Mouse (Mus musculus) CH12.LX (cell line): ENCODE results near the gene Prr12. TPM values are rescaled to one million over a fixed set of nuclear protein-coding genes. Genes with fewer than 3 reads are reported as not detected.

Experiments
- DNase-seq: peaks from one replicate; pipeline ENCODE4 v3.0.0-alpha.2; 2013; ENCODE audit errors: extremely low read depth
- H3K27ac ChIP-seq: 2 replicates; pipeline ENCODE4 v1.5.1; 2012; ENCODE audit warnings: low read depth, mild to moderate bottlenecking, control low read depth, moderate library complexity; ENCODE audit not compliant: insufficient read depth
- H3K27me3 ChIP-seq: replicated peaks from 2 replicates; pipeline ENCODE3; 2012; ENCODE audit warnings: inconsistent platforms
- H3K36me3 ChIP-seq, 2 experiments: replicated peaks in 1 of 2; 2 replicates each; pipeline versions ENCODE3 to v1.6.1; 2012; ENCODE audit warnings: inconsistent platforms in 1 of 2, low read length in 1 of 2, mild to moderate bottlenecking in 1 of 2, mixed read lengths in 1 of 2, moderate library complexity in 1 of 2; ENCODE audit not compliant: control insufficient read depth in 1 of 2, insufficient read depth in 1 of 2
- H3K4me1 ChIP-seq, 2 experiments: 2 replicates each; pipeline ENCODE4 v1.6.1; 2012; ENCODE audit warnings: inconsistent platforms in 1 of 2, moderate library complexity in 1 of 2; ENCODE audit not compliant: insufficient read depth in 2 of 2, control insufficient read depth in 1 of 2
- H3K4me2 ChIP-seq: 2 replicates; pipeline ENCODE4 v1.6.1; 2012; ENCODE audit warnings: low read depth, mild to moderate bottlenecking, control low read depth; ENCODE audit not compliant: poor library complexity, insufficient read depth, severe bottlenecking
- H3K4me3 ChIP-seq, 3 experiments: fragments of 150-350 bp in 1 of 3; sonication (generic) in 1 of 3; replicated peaks in 1 of 3; 2 replicates each; pipeline versions ENCODE3 to v1.5.1; 2011 to 2012; ENCODE audit warnings: low read depth in 2 of 3, low read length in 2 of 3, mild to moderate bottlenecking in 2 of 3, moderate library complexity in 2 of 3, control low read depth in 1 of 3, improper control_type of control experiment in 1 of 3, inconsistent platforms in 1 of 3, mixed read lengths in 1 of 3; ENCODE audit not compliant: poor library complexity in 1 of 3
- H3K79me2 ChIP-seq: replicated peaks from 2 replicates; pipeline ENCODE4 v1.6.1; 2012; ENCODE audit warnings: mild to moderate bottlenecking, moderate library complexity; ENCODE audit not compliant: control insufficient read depth, poor library complexity, insufficient read depth, severe bottlenecking; ENCODE audit errors: extremely low read depth
- H3K9ac ChIP-seq: 2 replicates; pipeline ENCODE4 v1.6.1; 2012; ENCODE audit warnings: low read depth, mild to moderate bottlenecking, control low read depth, moderate library complexity; ENCODE audit not compliant: insufficient read depth
- H3K9me3 ChIP-seq: replicated peaks from 2 replicates; pipeline ENCODE3; 2012; ENCODE audit warnings: low read length, inconsistent platforms, mixed read lengths
- BHLHE40 ChIP-seq: IDR thresholded peaks from 2 replicates; pipeline ENCODE4 v1.6.1; 2011; ENCODE audit warnings: mild to moderate bottlenecking, low read depth, low read length, improper control_type of control experiment
- CHD1 ChIP-seq: IDR thresholded peaks from 2 replicates; pipeline ENCODE4 v1.6.1; 2012; ENCODE audit warnings: low read depth, low read length, improper control_type of control experiment, inconsistent platforms
- CHD2 ChIP-seq: IDR thresholded peaks from 2 replicates; pipeline ENCODE4 v1.6.1; 2011; ENCODE audit warnings: low read length, improper control_type of control experiment
- CTCF ChIP-seq, 2 experiments: IDR thresholded peaks in 1 of 2; conservative IDR thresholded peaks in 1 of 2; 2 replicates each; pipeline ENCODE4 v1.5.1; 2011 to 2012; ENCODE audit warnings: low read depth in 2 of 2, low read length in 2 of 2, improper control_type of control experiment in 1 of 2, inconsistent platforms in 1 of 2, mild to moderate bottlenecking in 1 of 2, moderate library complexity in 1 of 2
- ELF1 ChIP-seq: IDR thresholded peaks from 2 replicates; pipeline ENCODE4 v1.6.1; 2014; ENCODE audit warnings: low read depth, mild to moderate bottlenecking, inconsistent platforms, low read length, improper control_type of control experiment
- EP300 ChIP-seq: IDR thresholded peaks from 2 replicates; pipeline ENCODE4 v1.6.1; 2011; ENCODE audit warnings: low read length, improper control_type of control experiment
- GABPA ChIP-seq: IDR thresholded peaks from 2 replicates; pipeline ENCODE4 v1.6.1; 2012; ENCODE audit warnings: low read depth, low read length, improper control_type of control experiment, inconsistent platforms; ENCODE audit not compliant: insufficient replicate concordance
- HCFC1 ChIP-seq: IDR thresholded peaks from 2 replicates; pipeline ENCODE4 v1.6.1; 2012; ENCODE audit warnings: low read depth, mild to moderate bottlenecking, inconsistent platforms, low read length, improper control_type of control experiment
- IRF4 ChIP-seq: IDR thresholded peaks from 2 replicates; pipeline ENCODE4 v1.6.1; 2014; ENCODE audit warnings: low read depth, mild to moderate bottlenecking, inconsistent platforms, low read length, improper control_type of control experiment
- JUN ChIP-seq: IDR thresholded peaks from 2 replicates; pipeline ENCODE4 v1.6.1; 2011; ENCODE audit warnings: low read depth, mild to moderate bottlenecking, low read length, improper control_type of control experiment, moderate library complexity; ENCODE audit not compliant: insufficient read depth
- KAT2A ChIP-seq: IDR thresholded peaks from 2 replicates; pipeline ENCODE4 v1.6.1; 2012; ENCODE audit warnings: low read length, improper control_type of control experiment, inconsistent platforms; ENCODE audit not compliant: insufficient replicate concordance
- MAFK ChIP-seq: IDR thresholded peaks from 2 replicates; pipeline ENCODE4 v1.6.1; 2011; ENCODE audit warnings: low read length, improper control_type of control experiment; ENCODE audit not compliant: insufficient replicate concordance
- MAX ChIP-seq: IDR thresholded peaks from 2 replicates; pipeline ENCODE4 v1.6.1; 2011; ENCODE audit warnings: low read length, improper control_type of control experiment
- MAZ ChIP-seq: IDR thresholded peaks from 2 replicates; pipeline ENCODE4 v1.6.1; 2012; ENCODE audit warnings: low read depth, mild to moderate bottlenecking, inconsistent platforms, low read length, improper control_type of control experiment, moderate library complexity
- MXI1 ChIP-seq: IDR thresholded peaks from 2 replicates; pipeline ENCODE4 v1.6.1; 2011; ENCODE audit warnings: mild to moderate bottlenecking, low read depth, low read length, improper control_type of control experiment
- MYC ChIP-seq: IDR thresholded peaks from 2 replicates; pipeline ENCODE4 v1.6.1; 2011; ENCODE audit warnings: low read depth, mild to moderate bottlenecking, improper control_type of control experiment, low read length
- NELFE ChIP-seq: IDR thresholded peaks from 2 replicates; pipeline ENCODE4 v1.6.1; 2011; ENCODE audit warnings: low read depth, low read length, improper control_type of control experiment
- NRF1 ChIP-seq: IDR thresholded peaks from 2 replicates; pipeline ENCODE4 v1.6.1; 2014; ENCODE audit warnings: low read depth, mild to moderate bottlenecking, inconsistent platforms, low read length, improper control_type of control experiment, moderate library complexity
- PAX5 ChIP-seq: IDR thresholded peaks from 2 replicates; pipeline ENCODE4 v1.6.1; 2012; ENCODE audit warnings: low read length, inconsistent platforms, mixed read lengths
- POLR2A ChIP-seq: IDR thresholded peaks from 2 replicates; pipeline ENCODE4 v1.6.1; 2011; ENCODE audit warnings: low read depth, mild to moderate bottlenecking, improper control_type of control experiment, low read length
- POLR2AphosphoS2 ChIP-seq: IDR thresholded peaks from 2 replicates; pipeline ENCODE4 v1.6.1; 2011; ENCODE audit warnings: low read depth, low read length, improper control_type of control experiment
- RAD21 ChIP-seq: IDR thresholded peaks from 2 replicates; pipeline ENCODE4 v1.6.1; 2011; ENCODE audit warnings: low read depth, mild to moderate bottlenecking, low read length, improper control_type of control experiment, moderate library complexity
- RCOR1 ChIP-seq: conservative IDR thresholded peaks from 2 replicates; pipeline ENCODE4 v1.6.1; 2012; ENCODE audit warnings: low read depth, mild to moderate bottlenecking, inconsistent platforms, low read length, improper control_type of control experiment
- TBP ChIP-seq: conservative IDR thresholded peaks from 2 replicates; pipeline ENCODE4 v1.6.1; 2011; ENCODE audit warnings: low read depth, low read length, improper control_type of control experiment
- TCF12 ChIP-seq: IDR thresholded peaks from 2 replicates; pipeline ENCODE4 v1.6.1; 2014; ENCODE audit warnings: low read depth, mild to moderate bottlenecking, inconsistent platforms, low read length, improper control_type of control experiment
- UBTF ChIP-seq: IDR thresholded peaks from 2 replicates; pipeline ENCODE4 v1.6.1; 2012; ENCODE audit warnings: low read depth, mild to moderate bottlenecking, inconsistent platforms, low read length, improper control_type of control experiment, moderate library complexity
- USF1 ChIP-seq: IDR thresholded peaks from 2 replicates; pipeline ENCODE4 v1.6.1; 2014; ENCODE audit warnings: low read depth, mild to moderate bottlenecking, inconsistent platforms, low read length, improper control_type of control experiment
- USF2 ChIP-seq: conservative IDR thresholded peaks from 2 replicates; pipeline ENCODE4 v1.6.1; 2011; ENCODE audit warnings: low read depth, low read length, improper control_type of control experiment
- ZC3H11A ChIP-seq: IDR thresholded peaks from 2 replicates; pipeline ENCODE4 v1.6.1; 2012; ENCODE audit warnings: low read depth, mild to moderate bottlenecking, inconsistent platforms, low read length, improper control_type of control experiment
- ZKSCAN1 ChIP-seq: IDR thresholded peaks from 2 replicates; pipeline ENCODE4 v1.6.1; 2012; ENCODE audit warnings: low read depth, inconsistent platforms, low read length, improper control_type of control experiment, borderline replicate concordance
- ZMIZ1 ChIP-seq: IDR thresholded peaks from 2 replicates; pipeline ENCODE4 v1.6.1; 2012; ENCODE audit warnings: low read depth, mild to moderate bottlenecking, inconsistent platforms, low read length, improper control_type of control experiment
- ZNF384 ChIP-seq: IDR thresholded peaks from 2 replicates; pipeline ENCODE4 v1.6.1; 2012; ENCODE audit warnings: low read depth, low read length, improper control_type of control experiment, inconsistent platforms
- dilution Hi-C: fragments of 300-500 bp; cut with MboI; formaldehyde crosslinking; loops from 2 replicates; pipeline ENCODE4 v1.14.3; 2020; ENCODE audit warnings: low sequenced_read_pairs; ENCODE audit not compliant: extremely low pct_unique_long_range_greater_than_20kb, extremely low pct_ligation_motif_present
- in situ Hi-C: fragments of 300-500 bp; cut with MboI; formaldehyde crosslinking; loops from 3 replicates; pipeline ENCODE4 v1.14.3; 2019; ENCODE audit warnings: low sequenced_read_pairs, low pct_ligation_motif_present, low pct_unique_long_range_greater_than_20kb, mixed read lengths
- polyA plus RNA-seq: library from polyadenylated mRNA; unstranded; fragments of >175 nt; gene quantifications from 2 replicates; pipeline ENCODE4 v1.2.1, GENCODE M21; 2012; ENCODE audit warnings: low read depth; ENCODE audit not compliant: insufficient read length
- total RNA-seq, 2 experiments: library from RNA; depleted of rRNA; stranded (reverse); fragments of 300-350 nt in 1 of 2; fragments of >200 nt in 1 of 2; gene quantifications; 2 replicates each; pipeline ENCODE4 v1.2.3; 2012 to 2014

Prr12 gene
- total and polyA plus RNA-seq, 3 experiments, result 1.2 to 20.5 (median 6.5) TPM

DNA sequence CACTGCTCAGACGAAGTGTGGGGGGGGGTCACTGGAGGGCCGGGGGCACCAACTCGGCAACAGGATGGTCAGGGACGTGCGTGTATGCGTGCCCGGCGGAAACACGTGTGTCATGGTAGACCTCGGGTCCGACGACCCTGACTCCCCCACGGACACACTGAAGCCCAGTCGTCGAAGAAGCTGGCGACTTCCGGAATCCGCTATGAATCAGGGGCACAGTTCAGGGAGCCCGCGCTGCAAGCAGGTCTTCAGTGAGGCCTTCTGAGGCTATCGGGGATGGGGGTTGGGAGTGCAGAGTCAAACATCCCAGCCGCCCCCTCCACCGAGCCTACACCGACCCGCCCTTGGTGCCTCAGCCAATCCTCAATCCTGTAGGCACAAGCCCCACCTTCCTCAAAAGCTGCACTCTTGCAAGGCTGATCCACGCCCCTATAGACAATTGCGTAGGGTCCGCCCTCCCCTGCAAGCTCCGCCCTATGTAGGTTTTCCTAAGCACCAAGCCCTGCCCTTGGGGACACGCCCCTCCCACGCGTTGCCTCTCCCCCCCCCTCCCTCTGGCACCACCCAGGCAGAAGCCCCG, 1.3 kb upstream of the Prr12 start (continued):
- TF ChIP-seq ZC3H11A, result no peak
- peak; percentile 93 for TF ChIP-seq TBP
- no peak for TF ChIP-seq PAX5
- TF ChIP-seq JUN, result no peak
- TF ChIP-seq NRF1, result peak; percentile 49
- TF ChIP-seq ZKSCAN1, result no peak
- no peak for TF ChIP-seq CHD1
- peak; percentile 63 for TF ChIP-seq HCFC1
- no peak for TF ChIP-seq USF2
- TF ChIP-seq MYC, result peak; percentile 70; the same call in 1 of the 2 replicates
- no peak for TF ChIP-seq GABPA
- TF ChIP-seq IRF4, result no peak
- peak; percentile 78 for TF ChIP-seq ELF1
- TF ChIP-seq, all 38 proteins: peak for 17

DNA sequence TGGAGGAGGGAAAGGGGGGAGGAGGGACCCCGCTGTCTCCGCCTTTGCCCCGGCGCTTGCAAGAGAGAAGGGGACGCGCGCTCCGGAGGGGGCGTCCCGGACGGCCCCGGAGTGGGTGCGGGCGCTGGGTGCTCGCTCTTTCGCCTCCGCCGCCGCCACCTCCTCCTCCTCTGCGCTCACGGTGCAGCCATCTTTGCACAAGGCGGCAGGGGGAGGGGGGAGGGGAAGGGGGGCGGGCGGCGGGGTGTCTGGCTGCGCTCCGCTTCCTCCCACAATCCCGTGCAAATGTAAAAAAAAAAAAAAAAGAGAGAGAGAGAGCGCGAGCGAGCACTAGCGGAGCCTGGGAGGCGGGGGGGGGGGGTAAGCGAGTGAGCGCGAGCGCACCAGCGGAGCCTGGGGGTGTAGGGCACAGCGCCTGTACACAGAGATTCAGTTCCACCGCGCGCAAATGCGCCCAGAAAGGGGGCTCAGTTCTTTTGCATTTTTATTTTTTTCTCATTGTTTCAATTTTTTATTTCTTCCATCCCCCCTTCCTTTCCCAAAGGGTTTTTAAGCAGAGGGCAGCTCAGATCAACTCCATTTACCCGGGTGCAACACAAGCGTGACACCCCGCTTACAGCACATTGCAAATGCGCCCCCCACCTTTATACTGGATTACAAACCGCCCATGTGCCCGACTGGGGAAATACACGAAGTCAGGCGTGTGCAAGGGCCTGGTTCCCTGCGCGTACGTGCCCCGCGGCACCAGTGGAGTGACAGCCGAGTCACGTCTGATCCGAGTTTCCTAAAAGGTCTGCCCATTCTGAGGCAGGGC, 643 bp upstream of the Prr12 start:
- H3K79me2 ChIP-seq, result peaks cover 3% of the 10 kb centered on the region
- no peak for TF ChIP-seq RCOR1
- 0 out of 2 replicates have a peak, but pooled peaks have one; percentile 23 for TF ChIP-seq MYC
- no peak for TF ChIP-seq EP300
- no peak; the same call in 1 of the 2 replicates for TF ChIP-seq NRF1
- TF ChIP-seq ZNF384, result peak; percentile 94
- TF ChIP-seq PAX5, result no peak
- TF ChIP-seq MAX, result no peak
- no peak; the same call in 1 of the 2 replicates for TF ChIP-seq POLR2AphosphoS2
- no peak; the same call in 1 of the 2 replicates for TF ChIP-seq CHD2
- peak; percentile 42; the same call in 1 of the 2 replicates for TF ChIP-seq NELFE
- no peak for TF ChIP-seq POLR2A
- no peak for TF ChIP-seq TCF12
- peak; percentile 86; the same call in 1 of the 2 replicates for TF ChIP-seq CHD1
- TF ChIP-seq USF1, result no peak
- no peak for TF ChIP-seq RAD21
- TF ChIP-seq ZMIZ1, result peak; percentile 52; the same call in 1 of the 2 replicates
- peak; percentile 67 for TF ChIP-seq HCFC1
- peak; percentile 62; the same call in 1 of the 2 replicates for TF ChIP-seq UBTF
- peak; percentile 92; the same call in 1 of the 2 replicates for TF ChIP-seq MAZ
- no peak for TF ChIP-seq MAFK
- peak; percentile 38; the same call in 1 of the 2 replicates for TF ChIP-seq IRF4
- TF ChIP-seq KAT2A, result 0 out of 2 replicates have a peak, but pooled peaks have one; percentile 32
- TF ChIP-seq MXI1, result no peak; the same call in 1 of the 2 replicates
- TF ChIP-seq ZKSCAN1, result no peak
- TF ChIP-seq GABPA, result no peak
- peak; percentile 49; the same call in 1 of the 2 replicates for TF ChIP-seq ELF1
- TF ChIP-seq USF2, result no peak
- TF ChIP-seq CTCF (conservative IDR thresholded peaks at IDR 0.05 in 1 of 2, IDR thresholded peaks at IDR 0.05 in 1 of 2; ENCODE audit: low read depth in 2 of 2, low read length in 2 of 2), result no peak
- TF ChIP-seq BHLHE40, result peak; percentile 55
- TF ChIP-seq JUN, result no peak
- no peak for TF ChIP-seq ZC3H11A
- H3K9ac ChIP-seq, result peak overlapping the region; percentile 89
- in situ Hi-C loops (no loop called here), dilution Hi-C loops (no loop called here)
- H3K4me1 ChIP-seq, result peaks cover 0 to 25% of the 10 kb centered on the region in 2 experiments; a peak in 2 of 4 replicates
- H3K9me3 ChIP-seq, result no peaks in the 10 kb centered on the region
- H3K36me3 ChIP-seq, result peaks cover 20% of the 10 kb centered on the region in 2 experiments
- H3K27me3 ChIP-seq, result no peaks in the 10 kb centered on the region
- peak; percentile 87 for DNase-seq
- peak overlapping the region; percentile 97 for H3K27ac ChIP-seq
- H3K4me3 ChIP-seq, result peak overlapping the region; percentile 60 to 80 (median 72)
- H3K4me2 ChIP-seq, result peak overlapping the region; percentile 77
